Mouse (Mus musculus): ENCODE results near the gene Whamm.

Whamm gene

GRCm38 (mm10) chr7:81597660-81598059, 26.6 kb downstream of the Whamm start:
- DNase-seq (ENCODE audit: low read depth) = no peak

GRCm38 (mm10) chr7:81599379-81600280, 28.6 kb downstream of the Whamm start:
- no peak for DNase-seq (ENCODE audit: low read depth)

- DNase-seq (ENCODE audit: low read depth) = no peak
These were observed 33.9 kb downstream of the Whamm start for GRCm38 (mm10) chr7:81604991-81605390.

GRCm38 (mm10) chr7:81605489-81605888, 34.4 kb downstream of the Whamm start:
- no peak for DNase-seq (ENCODE audit: low read depth)

GRCm38 (mm10) chr7:81606452-81606851, 35.4 kb downstream of the Whamm start:
- DNase-seq (ENCODE audit: low read depth) = no peak

GRCm38 (mm10) chr7:81610125-81610524, 39.1 kb downstream of the Whamm start:
- peak; percentile 28 for DNase-seq (ENCODE audit: low read depth)

GRCm38 (mm10) chr7:81612856-81613635, 42.0 kb downstream of the Whamm start:
- DNase-seq (ENCODE audit: low read depth) = no peak

GRCm38 (mm10) chr7:81615031-81615430, 44.0 kb downstream of the Whamm start:
- DNase-seq (ENCODE audit: low read depth) = no peak

- no peak for DNase-seq (ENCODE audit: low read depth)
These were observed 51.7 kb downstream of the Whamm start for GRCm38 (mm10) chr7:81622793-81623192.

- no peak for DNase-seq (ENCODE audit: low read depth)
These were observed 52.7 kb downstream of the Whamm start for GRCm38 (mm10) chr7:81623767-81624166.

- DNase-seq (ENCODE audit: low read depth) = peak; percentile 62
These were observed 55.4 kb downstream of the Whamm start for GRCm38 (mm10) chr7:81626460-81626859.

GRCm38 (mm10) chr7:81631261-81631660, 60.2 kb downstream of the Whamm start:
- no peak for DNase-seq (ENCODE audit: low read depth)

- no peak for DNase-seq (ENCODE audit: low read depth)
These were observed 61.5 kb downstream of the Whamm start for GRCm38 (mm10) chr7:81632586-81632985.

- no peak for DNase-seq (ENCODE audit: low read depth)
These were observed 70.0 kb downstream of the Whamm start for GRCm38 (mm10) chr7:81641101-81641500.

GRCm38 (mm10) chr7:81644551-81645235, 73.6 kb downstream of the Whamm start:
- no peak for DNase-seq (ENCODE audit: low read depth)
